Mouse (Mus musculus): ENCODE measurements at regions not wholly inside any gene's neighbourhood (a gene's known extent, or its start where the extent isn't known, plus 50 kb on each side); places are given as distances from the start of the nearest gene placed in this dataset.
"Not testable (repeated sequence)": the region's sequence is repeated elsewhere in the genome, so short reads cannot be mapped to it uniquely, and the experiment has no call there.

DNA sequence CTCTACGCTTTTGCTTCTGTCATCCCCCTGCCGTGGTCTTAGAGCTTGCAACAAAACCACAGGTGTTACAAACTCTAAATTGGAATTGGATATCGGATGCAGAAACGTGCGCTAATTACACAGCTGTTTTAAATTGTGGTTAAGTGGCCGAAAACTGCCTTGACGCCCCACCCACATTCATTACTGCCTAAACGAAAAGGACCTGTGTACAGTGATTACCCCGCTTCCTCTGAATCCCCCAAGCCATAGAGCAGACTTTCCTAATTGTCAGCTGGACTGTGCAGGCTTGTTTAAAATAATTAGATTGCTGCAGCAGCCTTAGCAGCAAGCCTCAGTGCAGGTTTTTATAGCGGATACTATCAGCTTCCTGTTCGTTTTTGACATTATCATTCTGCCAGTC is 94.7 kb downstream of the Cxxc4 start:
- peak in 1 of 2 experiments; percentile 8 for DNase-seq (ENCODE audit: low spot score in 2 of 2)

- DNase-seq (ENCODE audit: low spot score in 2 of 2) = no peak
Observed at GRCm38 (mm10) chr3:134331499-134332153, 95.3 kb downstream of the Cxxc4 start.

DNA sequence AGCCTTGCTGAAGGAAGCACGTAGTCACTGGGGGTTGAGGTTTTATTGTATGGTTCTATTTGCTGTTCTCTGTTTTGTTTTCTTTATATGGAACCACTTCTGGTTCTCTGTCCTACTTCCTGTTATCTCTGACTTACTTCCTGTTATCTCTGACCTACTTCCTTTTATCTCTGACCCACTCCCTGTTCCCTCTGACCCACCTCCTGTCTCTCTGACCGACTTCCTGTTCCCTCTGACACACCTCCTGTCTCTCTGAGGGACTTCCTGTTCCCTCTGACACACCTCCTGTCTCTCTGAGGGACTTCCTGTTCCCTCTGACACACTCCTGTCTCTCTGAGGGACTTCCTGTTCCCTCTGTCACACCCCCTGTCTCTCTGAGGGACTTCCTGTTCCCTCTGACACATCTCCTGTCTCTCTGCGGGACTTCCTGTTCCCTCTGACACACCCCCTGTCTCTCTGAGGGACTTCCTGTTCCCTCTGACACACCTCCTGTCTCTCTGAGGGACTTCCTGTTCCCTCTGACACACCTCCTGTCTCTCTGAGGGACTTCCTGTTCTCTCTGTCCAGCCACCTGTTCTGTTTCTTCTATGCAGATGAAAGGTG is 102.9 kb downstream of the Cxxc4 start:
- not testable (repeated sequence) for DNase-seq (ENCODE audit: low spot score in 2 of 2)

DNA sequence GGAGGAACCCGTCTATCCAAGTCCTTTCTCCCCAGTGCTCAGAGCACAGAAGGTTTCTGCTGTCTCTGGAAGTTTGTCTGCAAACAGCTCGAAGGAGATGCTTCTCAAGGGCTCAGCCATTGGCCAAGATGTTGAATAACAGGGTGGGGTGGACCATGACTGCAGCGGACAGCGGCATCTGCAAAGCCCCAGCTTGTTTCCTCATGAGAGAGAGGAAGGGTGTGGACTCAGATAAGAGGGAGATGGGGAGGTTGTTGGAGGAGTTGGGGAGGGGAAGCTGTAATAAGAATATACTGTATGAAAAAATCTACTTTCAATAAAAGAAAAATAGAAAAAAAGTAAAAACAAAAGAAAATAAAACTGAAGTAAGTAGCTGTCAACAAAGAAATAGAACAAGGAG is 129.7 kb downstream of the Cxxc4 start:
- DNase-seq (ENCODE audit: low spot score in 2 of 2) = no peak

DNA sequence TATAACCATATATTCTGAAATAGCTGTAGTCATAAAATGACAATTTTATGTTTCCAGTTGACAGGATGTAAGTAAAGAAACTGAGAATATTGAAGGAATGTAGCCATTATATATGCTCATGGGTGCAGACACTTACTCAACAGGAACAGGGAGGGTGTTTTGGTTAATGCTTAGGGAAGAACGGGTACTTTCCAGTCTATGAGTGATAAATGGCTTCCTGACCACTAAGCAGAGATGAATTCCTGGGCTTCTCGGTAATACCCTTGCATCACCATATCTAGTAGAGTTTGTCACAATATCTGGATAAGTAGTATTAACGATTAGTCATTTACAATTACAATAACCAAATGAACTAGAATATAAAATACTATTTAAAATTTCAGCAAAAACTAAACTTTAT is 130.5 kb downstream of the Cxxc4 start:
- DNase-seq (ENCODE audit: low spot score in 2 of 2) = no peak

GRCm38 (mm10) chr3:134368591-134368990 is 132.3 kb downstream of the Cxxc4 start:
- DNase-seq (ENCODE audit: low spot score in 2 of 2) = no peak

DNA sequence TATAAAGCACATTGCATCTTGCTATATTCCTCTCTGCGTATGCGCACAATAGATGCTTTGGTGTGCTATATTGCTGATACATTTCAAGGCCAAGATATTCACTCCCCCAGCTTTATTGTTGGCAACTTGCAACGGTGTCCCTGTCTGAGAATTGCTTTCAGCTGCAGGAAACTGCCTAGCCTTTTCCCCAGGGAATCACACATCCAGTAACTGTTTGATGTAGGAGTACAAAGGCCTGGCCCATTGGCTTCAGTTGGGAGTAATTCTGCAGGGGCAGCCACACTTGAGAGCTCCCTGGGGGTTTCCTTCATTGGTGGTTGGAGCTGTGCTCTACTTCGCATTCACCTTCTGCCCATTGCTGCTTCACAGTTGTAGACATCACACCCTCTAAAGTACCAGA is 132.8 kb downstream of the Cxxc4 start:
- DNase-seq (ENCODE audit: low spot score in 2 of 2) = no peak

DNA sequence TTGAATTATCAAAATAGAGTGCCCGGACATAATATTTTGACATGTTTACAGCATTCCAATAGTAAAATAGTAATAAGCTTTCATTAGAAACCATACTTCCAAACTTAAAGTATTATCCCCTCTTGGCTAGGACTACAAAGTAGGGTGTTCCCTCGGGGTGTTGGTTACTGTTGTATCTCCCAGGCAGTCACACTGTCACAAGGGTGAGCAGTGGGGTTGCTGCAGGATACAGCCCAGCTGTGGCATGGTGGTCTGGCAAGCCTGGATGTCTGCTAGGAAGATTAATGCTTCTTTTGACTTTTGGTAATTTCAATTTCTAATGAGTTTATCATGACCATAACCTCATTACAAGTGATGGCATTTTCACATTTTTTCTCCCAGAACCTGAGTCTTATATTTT is 143.3 kb downstream of the Cxxc4 start:
- no peak for DNase-seq (ENCODE audit: low spot score in 2 of 2)

DNA sequence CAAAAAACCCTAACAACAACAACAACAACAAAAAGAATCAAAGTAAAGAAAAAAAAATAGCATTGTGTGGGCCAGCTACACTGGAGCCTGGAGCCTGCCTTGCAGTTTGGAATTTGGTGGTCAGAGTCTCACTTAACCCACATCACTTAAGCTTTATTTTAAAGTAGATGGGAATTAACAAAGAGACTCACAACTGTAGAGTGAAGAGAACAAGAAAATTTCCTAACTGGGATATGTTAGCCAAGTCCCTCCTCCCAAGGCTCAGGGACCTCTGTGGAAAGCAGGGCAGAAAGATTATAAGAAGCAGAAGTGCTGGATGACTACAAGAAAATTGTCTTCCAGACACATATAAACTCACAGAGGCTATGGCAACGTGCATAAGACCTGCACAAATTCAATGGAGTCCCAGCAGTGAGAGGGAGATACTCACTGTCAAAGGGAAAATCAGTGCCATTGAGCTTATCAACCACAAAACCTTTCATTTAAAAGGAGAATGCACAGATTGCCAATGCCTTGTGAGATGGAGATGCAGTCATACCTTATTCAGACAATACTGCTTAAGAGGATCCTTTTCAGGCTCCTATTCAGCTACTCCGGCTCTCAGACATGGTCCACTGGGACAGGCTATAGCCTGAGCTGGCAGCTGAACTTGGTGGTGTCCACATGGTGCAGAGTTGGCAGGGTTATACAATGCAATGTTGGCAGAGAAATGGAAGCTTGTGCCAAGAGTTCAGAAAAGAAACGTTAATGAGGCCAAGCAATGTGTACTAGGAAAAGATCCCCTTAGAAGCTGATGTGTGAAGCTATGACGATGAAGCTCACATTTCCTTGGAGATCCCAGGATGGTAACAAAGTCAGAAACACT is 154.4 kb downstream of the Cxxc4 start:
- DNase-seq (ENCODE audit: low spot score in 2 of 2) = peak in 1 of 2 experiments; percentile 3

GRCm38 (mm10) chr3:134400395-134401090 is 164.3 kb downstream of the Cxxc4 start:
- DNase-seq (ENCODE audit: low spot score in 2 of 2) = no peak

- no peak for DNase-seq (ENCODE audit: low spot score in 2 of 2)
Observed at GRCm38 (mm10) chr3:134415606-134416328, 179.5 kb downstream of the Cxxc4 start.

- DNase-seq (ENCODE audit: low spot score in 2 of 2) = no peak
Observed at GRCm38 (mm10) chr3:134427633-134428032, 191.3 kb downstream of the Cxxc4 start.

DNA sequence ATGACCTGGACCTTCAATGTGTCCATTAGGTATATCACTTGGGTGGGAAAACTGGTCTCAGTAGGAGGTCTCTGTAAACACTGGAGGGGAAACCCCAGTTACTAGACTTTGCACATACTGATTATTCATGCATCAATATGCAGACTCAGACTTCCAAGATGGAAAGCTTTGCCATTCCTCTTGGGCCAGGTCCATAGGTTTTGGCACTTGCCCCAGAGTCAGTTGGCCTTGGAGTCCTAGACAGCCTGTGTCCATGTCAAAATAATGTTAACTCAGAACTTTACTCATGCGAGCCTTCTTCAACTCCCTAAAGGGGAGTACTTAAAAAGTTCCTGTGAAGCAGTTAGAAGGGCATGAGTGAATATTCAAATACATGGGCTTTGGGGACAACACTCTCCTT is 230.3 kb downstream of the Cxxc4 start:
- no peak for DNase-seq (ENCODE audit: low spot score in 2 of 2)

DNA sequence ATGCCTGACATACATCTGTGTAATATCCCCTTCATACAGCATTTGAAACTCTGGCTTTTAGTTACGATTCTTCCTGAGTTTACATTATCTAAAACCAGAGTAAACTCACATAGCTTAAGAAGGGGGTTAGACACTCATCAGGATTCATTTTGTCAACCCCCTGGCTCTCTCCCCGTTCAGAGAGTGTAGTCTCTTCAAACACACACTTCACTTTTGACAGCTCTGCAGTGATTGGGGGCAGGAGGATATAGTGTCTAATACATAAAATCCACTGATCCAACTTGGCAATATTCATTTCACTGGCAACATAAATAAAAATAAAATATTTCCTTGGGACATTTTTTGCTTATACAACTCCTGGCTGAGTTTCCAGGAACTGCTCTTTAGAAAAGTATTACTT is 251.0 kb downstream of the Cxxc4 start:
- DNase-seq (ENCODE audit: low spot score in 2 of 2) = no peak

- no peak for DNase-seq (ENCODE audit: low spot score in 2 of 2)
Observed at GRCm38 (mm10) chr3:134489966-134490543, 253.8 kb downstream of the Cxxc4 start.

DNA sequence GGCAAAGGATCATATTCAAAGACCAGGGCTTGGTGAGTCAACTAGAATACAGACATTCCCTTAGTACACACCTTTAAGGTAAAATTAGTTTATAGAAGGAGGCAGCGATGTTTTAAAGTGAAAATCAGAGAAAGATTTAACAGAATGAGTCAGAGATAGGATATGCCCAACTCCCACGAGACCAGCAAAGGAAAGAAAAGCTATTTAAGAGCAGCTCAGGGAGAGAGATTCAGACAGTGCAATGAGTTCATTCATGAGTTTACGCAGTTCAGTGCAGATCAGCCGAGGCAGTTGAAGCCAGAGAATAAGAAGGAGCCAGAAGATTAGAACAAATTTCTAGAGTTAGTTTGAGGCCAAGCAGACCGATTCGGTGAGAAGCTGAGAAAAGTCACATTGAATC is 273.4 kb downstream of the Cxxc4 start:
- DNase-seq (ENCODE audit: low spot score in 2 of 2) = peak in 1 of 2 experiments; percentile 1

DNA sequence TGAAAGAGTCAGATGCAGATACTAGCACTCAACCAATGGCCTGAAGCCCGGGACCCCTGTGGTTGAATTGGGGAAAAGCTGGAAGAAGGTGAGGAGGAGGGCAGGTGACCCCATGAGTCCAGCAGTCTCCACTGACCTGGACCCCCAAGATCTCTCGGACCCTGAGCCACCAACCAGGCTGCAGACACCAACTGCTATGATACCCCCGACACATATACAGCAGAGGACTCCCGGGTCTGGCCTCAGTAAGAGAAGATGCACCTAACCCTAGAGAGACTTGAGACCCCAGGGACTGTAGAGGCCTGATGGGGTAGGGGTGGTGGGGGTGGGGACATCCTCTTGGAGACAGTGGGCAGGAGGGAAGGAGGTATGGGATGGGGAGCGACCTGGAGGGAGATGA is 289.5 kb downstream of the Cxxc4 start:
- DNase-seq (ENCODE audit: low spot score in 2 of 2) = no peak

DNA sequence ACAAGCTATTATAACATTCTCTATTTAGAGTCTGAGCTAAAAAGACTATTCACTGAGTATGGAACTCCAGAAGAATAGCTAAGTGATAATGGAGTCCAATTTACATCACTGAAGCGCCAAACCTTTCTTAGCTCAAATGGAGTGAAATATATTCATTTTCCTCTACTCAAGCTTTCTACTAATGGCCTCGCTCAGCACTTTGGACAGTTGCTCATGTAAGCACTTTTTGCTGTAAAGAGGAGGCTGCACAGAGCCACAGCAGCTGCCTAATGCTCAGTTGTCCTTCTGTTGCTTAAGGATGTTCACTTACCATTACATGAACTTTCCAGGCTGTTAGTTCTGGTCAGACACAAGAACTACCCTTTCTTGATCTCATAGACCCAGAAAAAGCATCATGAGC is 268.7 kb upstream of the Tacr3 start:
- DNase-seq (ENCODE audit: low spot score in 2 of 2) = no peak

- DNase-seq (ENCODE audit: low spot score in 2 of 2) = no peak
Observed at GRCm38 (mm10) chr3:134578759-134579158, 250.0 kb upstream of the Tacr3 start.

DNA sequence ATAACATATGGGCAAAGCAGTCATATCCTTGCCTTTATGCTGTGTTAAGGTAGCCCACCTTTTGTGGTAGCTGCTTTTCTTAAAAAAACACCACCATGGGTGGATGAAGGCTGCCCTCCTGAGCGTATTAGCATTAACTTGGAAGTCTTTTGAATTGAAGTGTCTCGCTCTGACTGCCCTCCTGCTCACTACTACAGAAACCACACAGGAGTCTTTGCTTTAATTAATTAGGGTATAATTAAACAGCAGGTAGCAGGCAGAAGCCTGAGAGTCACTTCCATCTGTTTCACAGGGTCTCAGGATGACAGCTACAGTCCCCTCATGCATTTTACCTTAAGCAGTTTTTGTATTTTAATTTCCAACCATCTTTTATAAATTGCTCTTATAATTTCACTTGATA is 240.2 kb upstream of the Tacr3 start:
- no peak for DNase-seq (ENCODE audit: low spot score in 2 of 2)

GRCm38 (mm10) chr3:134602919-134603318 is 225.9 kb upstream of the Tacr3 start:
- DNase-seq (ENCODE audit: low spot score in 2 of 2) = no peak

Data from left cerebral cortex, adult 9 months (tissue).